Comparison of ENCODE assay signal across 29 mouse cellular contexts in the genomic region with DNA sequence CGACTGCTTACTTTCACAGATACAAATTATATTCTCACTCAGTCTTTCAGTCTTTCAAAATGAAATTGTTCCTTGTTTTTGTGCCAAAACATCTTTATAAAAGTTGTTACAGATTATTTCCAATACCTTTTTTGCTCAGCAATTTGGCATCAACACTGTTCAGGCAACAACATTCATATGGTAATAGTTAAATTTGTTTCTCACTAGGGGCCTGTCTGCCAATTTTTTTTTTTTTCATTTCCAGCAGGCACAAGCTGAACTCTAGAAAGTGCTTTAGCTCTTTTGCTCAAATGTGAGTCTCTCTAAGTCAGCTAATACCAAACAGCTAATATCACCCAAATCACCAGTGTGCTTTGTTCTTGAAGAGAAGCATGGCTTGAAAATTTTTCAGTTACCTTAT.
DNase-seq lines count a peak whose midpoint lies in the region; ATAC-seq and TF ChIP-seq lines count a peak whose summit lies in the region.
"Had no signal": no experiment of that assay in that cellular context is flagged by ENCODE, and none has a peak within 500 bp of the region (broad histone marks: within the 10 kb centered on the region; RNA-seq: fewer than 3 reads in every experiment).

No protein-coding gene starts in this region.

- no peaks in the 10 kb centered on the region for H3K9me3 ChIP-seq in lung, embryonic 14.5 days (ENCODE audit: low read depth, low read length)
- H3K9me3 ChIP-seq in hindbrain, embryonic 12.5 days (replicated peaks), result no peaks in the 10 kb centered on the region
- H3K9me3 ChIP-seq: embryonic facial prominence, embryonic 13.5 days; forebrain, embryonic 13.5 days; megakaryocyte, embryonic 14.5 days; midbrain, embryonic 12.5 days; neural tube, embryonic 12.5 days had no signal

- no peak overlapping the region for H3K4me2 ChIP-seq in lung, embryonic 14.5 days
- H3K4me2 ChIP-seq in hindbrain, embryonic 12.5 days (replicated peaks), result no peak overlapping the region
- H3K4me2 ChIP-seq: embryonic facial prominence, embryonic 13.5 days; forebrain, embryonic 13.5 days; hindbrain, embryonic 14.5 days; liver, embryonic 11.5 days; midbrain, embryonic 12.5 days; neural tube, embryonic 12.5 days had no signal

- peak overlapping the region; percentile 63 for H3K27ac ChIP-seq in gastrocnemius, adult 2 months
- no peak overlapping the region for H3K27ac ChIP-seq in lung, embryonic 14.5 days (ENCODE audit: low read depth)
- H3K27ac ChIP-seq in embryonic fibroblast, embryonic 13.5 days (ENCODE audit: insufficient read depth, low read length), result peak overlapping the region; percentile 84; the same call in 1 of the 2 replicates
- no peak overlapping the region for H3K27ac ChIP-seq in hindbrain, embryonic 12.5 days
- H3K27ac ChIP-seq: embryonic facial prominence, embryonic 13.5 days; forebrain, embryonic 13.5 days; hindbrain, embryonic 14.5 days; midbrain, embryonic 12.5 days; neural tube, embryonic 12.5 days had no signal

- no peak for TF ChIP-seq POLR2A in embryonic fibroblast, embryonic 13.5 days (IDR thresholded peaks at IDR 0.05; ENCODE audit: low read depth, low read length)

- H3K9ac ChIP-seq in lung, embryonic 14.5 days, result no peak overlapping the region
- H3K9ac ChIP-seq in hindbrain, embryonic 12.5 days, result no peak overlapping the region
- H3K9ac ChIP-seq: embryonic facial prominence, embryonic 13.5 days; forebrain, embryonic 13.5 days; hindbrain, embryonic 14.5 days; midbrain, embryonic 12.5 days; neural tube, embryonic 12.5 days had no signal

- no peaks in the 10 kb centered on the region for H3K36me3 ChIP-seq in lung, embryonic 14.5 days (ENCODE audit: insufficient read depth)
- H3K36me3 ChIP-seq in hindbrain, embryonic 12.5 days, result no peaks in the 10 kb centered on the region
- H3K36me3 ChIP-seq: embryonic facial prominence, embryonic 13.5 days; midbrain, embryonic 12.5 days; neural tube, embryonic 12.5 days had no signal

- 70% methylated on average over 1 of the region's 1 CpGs for WGBS in lung, embryonic 14.5 days
- 85% methylated on average over 1 of the region's 1 CpGs for WGBS in hindbrain, embryonic 12.5 days

- H3K4me3 ChIP-seq in gastrocnemius, adult 2 months, result no peak overlapping the region
- no peak overlapping the region for H3K4me3 ChIP-seq in lung, embryonic 14.5 days (ENCODE audit: low read depth, low read length)
- no peak overlapping the region for H3K4me3 ChIP-seq in embryonic fibroblast, embryonic 13.5 days (ENCODE audit: insufficient read depth, low read length)
- no peak overlapping the region for H3K4me3 ChIP-seq in hindbrain, embryonic 12.5 days
- H3K4me3 ChIP-seq: embryonic facial prominence, embryonic 13.5 days; forebrain, embryonic 13.5 days; megakaryocyte, embryonic 14.5 days; midbrain, embryonic 12.5 days; myocyte; neural tube, embryonic 12.5 days had no signal

- DNase-seq in gastrocnemius, adult 2 months, result no peak
- no peak for DNase-seq in gastrocnemius, adult 8-10 months (ENCODE audit: low spot score in 2 of 2)
- peak; percentile 18 for DNase-seq in lung, embryonic 14.5 days
- no peak for DNase-seq in lung, postnatal 10 days
- no peak for DNase-seq in heart, postnatal 36 days
- DNase-seq: adrenal gland, postnatal 10 days; B cell, adult 2 months; cerebellum, adult 11 months; cerebellum, adult 9-11 months; embryo, embryonic 11 days; gastrocnemius, postnatal 10 days; heart, postnatal 4 days; kidney, adult 9 months; kidney, postnatal 10 days; lung, postnatal 4 days; right cerebral cortex, postnatal 4 days; thymus, adult 2 months; thymus, postnatal 4 days had no signal

- TF ChIP-seq CTCF in gastrocnemius, adult 2 months (IDR thresholded peaks at IDR 0.05), result no peak
- no peak for TF ChIP-seq CTCF in lung, embryonic 14.5 days (IDR thresholded peaks at IDR 0.05; ENCODE audit: low read depth)
- no peak for TF ChIP-seq CTCF in embryonic fibroblast, embryonic 13.5 days (IDR thresholded peaks at IDR 0.05; ENCODE audit: borderline replicate concordance, insufficient read depth, low read length)

- ATAC-seq in lung, embryonic 14.5 days (ENCODE audit: insufficient read depth), result no peak
- ATAC-seq in hindbrain, embryonic 12.5 days (ENCODE audit: low FRiP score), result no peak
- ATAC-seq: forebrain, embryonic 13.5 days; intestine, postnatal 0 days had no signal

- peaks cover 4% of the 10 kb centered on the region; the same call in 1 of the 2 replicates for H3K4me1 ChIP-seq in lung, embryonic 14.5 days (ENCODE audit: insufficient read depth)
- H3K4me1 ChIP-seq in embryonic fibroblast, embryonic 13.5 days (ENCODE audit: control insufficient read depth, insufficient read depth, low read length), result peaks cover 7% of the 10 kb centered on the region; the same call in 1 of the 2 replicates
- H3K4me1 ChIP-seq in hindbrain, embryonic 12.5 days, result no peaks in the 10 kb centered on the region
- H3K4me1 ChIP-seq: forebrain, embryonic 13.5 days; megakaryocyte, embryonic 14.5 days; midbrain, embryonic 12.5 days; neural tube, embryonic 12.5 days had no signal

- no peaks in the 10 kb centered on the region for H3K27me3 ChIP-seq in lung, embryonic 14.5 days (ENCODE audit: insufficient read depth, low read length)
- no peaks in the 10 kb centered on the region for H3K27me3 ChIP-seq in hindbrain, embryonic 12.5 days
- H3K27me3 ChIP-seq: embryonic facial prominence, embryonic 13.5 days; forebrain, embryonic 13.5 days; megakaryocyte, embryonic 14.5 days; midbrain, embryonic 12.5 days; neural tube, embryonic 12.5 days had no signal

- intact Hi-C loops in gastrocnemius, adult 2 months (cut with DNase I), result no loop called here
- intact Hi-C loops in heart, postnatal 36 days (cut with DNase I), result no loop called here

Comparison
In these comparisons a context has a peak if more than half of its experiments do, and no peak if none do; other contexts are left out.
1. H3K27ac ChIP-seq: peak in gastrocnemius, adult 2 months (single experiment) and embryonic fibroblast, embryonic 13.5 days (single experiment); none in lung, embryonic 14.5 days (single experiment) and hindbrain, embryonic 12.5 days (single experiment).